Mouse (Mus musculus): ENCODE results near the gene Rrad. TPM values are rescaled to one million over a fixed set of nuclear protein-coding genes. Genes with fewer than 3 reads are reported as not detected.
"Not testable (repeated sequence)": the region's sequence is repeated elsewhere in the genome, so short reads cannot be mapped to it uniquely, and the experiment has no call there.

Gene Rrad
- total RNA-seq (2022) = 1 to 10 TPM; 2.0 to 3.3 (median 2.5) TPM

DNA sequence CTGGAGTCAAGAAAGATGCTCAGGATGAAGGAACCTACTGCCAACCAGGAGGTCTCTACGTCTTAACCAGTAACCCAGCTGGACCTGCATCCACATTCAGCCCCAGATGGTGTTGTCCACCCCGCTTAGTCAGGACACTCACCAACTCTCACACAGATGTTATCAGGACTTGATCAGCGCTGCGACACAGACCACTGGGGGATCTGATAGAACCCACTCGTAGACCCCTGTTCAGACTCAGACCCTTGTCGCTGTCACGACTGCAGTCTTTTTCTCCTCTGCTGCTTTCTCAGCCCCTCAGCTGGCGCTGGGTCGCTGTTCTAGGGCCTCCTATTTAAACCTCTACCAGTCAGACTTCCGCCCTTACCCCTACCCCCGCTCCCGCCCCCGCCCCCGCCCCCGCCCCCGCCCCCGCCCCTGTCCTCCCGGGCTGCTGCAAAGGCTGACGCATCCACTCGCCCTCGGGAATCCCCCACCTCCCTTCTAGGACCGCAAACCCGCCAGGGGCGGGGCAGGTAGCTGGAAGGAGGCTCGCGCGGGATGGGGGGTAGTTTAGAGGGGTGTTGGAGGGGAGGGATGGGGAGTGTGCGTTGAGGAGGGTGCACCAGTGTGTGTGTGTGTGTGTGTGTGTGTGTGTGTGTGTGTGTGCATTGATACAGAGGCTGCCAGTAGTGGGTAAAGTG lies at the start of gene Rrad:
Gene Rrad, minus strand, starts transcription at position 347 of the 683 bp plus-strand sequence.
- peak in 1 of 2 experiments; percentile 11 for DNase-seq (ENCODE audit: low spot score in 2 of 2)

DNA sequence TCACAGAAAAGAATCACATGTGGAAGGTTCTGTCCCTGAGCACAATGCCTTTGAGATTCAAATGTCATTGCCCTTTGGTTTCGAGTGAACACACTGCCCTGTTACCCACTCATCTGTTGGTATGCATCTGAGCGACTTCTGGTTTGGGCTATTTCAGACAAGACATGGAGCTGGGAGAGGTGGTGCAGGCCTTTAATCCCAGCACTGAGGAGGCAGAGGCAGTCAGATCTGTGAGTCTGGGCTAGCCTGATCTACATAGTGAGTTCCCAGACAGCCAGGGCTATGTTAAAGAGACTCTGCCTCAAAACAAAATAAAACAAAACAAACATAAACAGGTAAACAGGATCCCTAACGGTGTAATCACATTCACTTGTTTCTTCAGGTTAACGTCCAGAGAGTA lies 24.5 kb upstream of the Rrad start:
- DNase-seq (ENCODE audit: low spot score in 2 of 2) = no peak

DNA sequence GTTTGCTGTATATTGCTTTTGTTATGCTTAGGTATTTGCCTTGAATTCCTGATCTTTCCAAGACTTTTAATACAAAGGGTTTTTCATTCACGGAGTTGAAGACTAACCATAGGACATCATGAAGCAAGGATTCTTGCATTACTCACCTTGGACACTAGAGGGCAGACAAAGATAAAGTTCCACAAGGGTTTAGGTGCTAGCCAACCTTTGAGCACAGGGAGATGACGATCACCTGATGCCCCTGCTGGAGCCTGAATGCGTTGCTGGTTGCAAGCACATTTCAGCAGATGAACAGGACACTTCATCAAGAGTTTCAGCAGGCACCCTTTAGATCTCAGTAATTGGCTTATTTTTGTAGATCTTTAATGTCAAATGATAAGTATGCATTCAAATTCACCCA lies 23.9 kb upstream of the Rrad start:
- DNase-seq (ENCODE audit: low spot score in 2 of 2) = peak in 1 of 2 experiments; percentile 63

DNA sequence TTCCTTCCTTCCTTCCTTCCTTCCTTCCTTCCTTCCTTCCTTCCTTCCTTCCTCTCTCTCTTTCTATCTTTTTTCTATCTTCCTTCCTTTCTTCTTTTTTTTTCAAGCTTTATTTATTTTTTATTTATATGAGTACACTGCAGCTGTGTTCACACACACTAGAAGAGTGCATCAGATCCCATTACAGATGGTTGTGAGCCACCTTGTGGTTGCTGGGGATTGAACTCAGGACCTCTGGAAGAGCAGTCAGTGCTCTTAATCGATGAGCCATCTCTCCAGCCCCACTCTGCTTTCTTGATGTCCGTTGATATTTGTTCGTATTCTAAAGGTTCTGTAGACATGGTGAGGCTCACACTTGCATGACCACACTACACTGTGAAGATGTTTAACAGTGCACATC lies 13.1 kb upstream of the Rrad start:
- not testable (repeated sequence) for DNase-seq (ENCODE audit: low spot score in 2 of 2)

DNA sequence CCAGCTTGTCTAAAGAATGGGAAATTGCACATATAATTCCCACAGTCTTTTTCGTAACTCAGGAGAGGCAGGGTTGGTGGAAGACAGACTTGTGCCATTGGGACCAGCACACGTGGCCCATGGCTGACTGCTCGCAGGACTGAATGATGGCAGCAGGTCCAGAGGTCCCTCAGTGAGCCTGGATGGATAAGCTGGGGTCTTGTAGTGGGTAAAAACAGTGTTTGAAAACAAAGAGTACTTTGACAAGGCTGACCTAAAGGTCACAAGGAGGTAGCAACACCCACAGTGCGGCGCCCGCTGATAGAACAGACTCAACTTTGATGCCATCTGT lies 11.2 kb upstream of the Rrad start:
- DNase-seq (ENCODE audit: low spot score in 2 of 2) = no peak

DNA sequence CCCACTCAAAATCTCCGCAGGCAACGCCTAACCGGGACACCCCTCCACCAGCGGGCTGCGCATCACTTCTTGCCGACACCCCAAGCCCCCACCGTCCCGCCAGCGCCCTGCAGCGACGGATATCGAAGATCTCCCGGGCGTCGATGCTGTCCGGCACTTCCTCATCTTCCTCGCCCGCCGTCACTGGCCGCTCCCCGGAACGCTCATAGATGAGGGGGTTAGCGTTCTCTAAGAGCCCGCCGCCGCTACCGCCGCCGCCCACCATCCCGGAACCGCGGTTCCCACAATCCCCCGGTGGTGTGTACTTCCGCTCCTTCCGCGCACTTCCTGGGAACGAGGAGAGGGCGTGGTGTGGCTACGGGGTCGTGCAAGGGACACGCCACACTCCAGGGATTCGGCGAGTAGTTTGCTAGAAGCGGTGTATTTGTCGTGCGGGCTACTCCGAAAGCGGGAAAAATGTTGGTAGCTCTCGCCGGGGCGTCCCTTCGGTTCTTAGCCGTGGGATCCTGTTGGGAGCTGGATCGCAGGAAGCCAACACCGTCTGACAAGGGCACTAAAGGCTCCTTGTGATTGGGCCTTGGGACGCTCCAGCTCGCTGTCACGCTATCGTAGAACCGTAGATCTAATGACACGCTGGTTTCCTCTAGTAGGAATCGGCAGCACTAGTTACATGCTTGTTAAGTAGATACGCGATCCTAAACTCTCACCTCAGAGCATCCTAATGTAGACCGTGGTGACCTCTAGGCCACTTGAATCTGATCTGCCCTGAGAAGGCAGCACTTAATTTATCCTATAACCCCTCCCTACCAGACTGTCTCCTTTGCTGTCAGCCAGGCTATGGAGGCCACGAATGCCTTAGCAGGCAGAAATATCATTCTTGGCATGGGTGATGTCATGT lies 10.5 kb upstream of the Rrad start, which contains the start of gene Ciao2b:
Gene Ciao2b, minus strand, starts transcription at position 540 of the 898 bp plus-strand sequence.
- DNase-seq (ENCODE audit: low spot score in 2 of 2) = peak; percentile 86 to 91

DNA sequence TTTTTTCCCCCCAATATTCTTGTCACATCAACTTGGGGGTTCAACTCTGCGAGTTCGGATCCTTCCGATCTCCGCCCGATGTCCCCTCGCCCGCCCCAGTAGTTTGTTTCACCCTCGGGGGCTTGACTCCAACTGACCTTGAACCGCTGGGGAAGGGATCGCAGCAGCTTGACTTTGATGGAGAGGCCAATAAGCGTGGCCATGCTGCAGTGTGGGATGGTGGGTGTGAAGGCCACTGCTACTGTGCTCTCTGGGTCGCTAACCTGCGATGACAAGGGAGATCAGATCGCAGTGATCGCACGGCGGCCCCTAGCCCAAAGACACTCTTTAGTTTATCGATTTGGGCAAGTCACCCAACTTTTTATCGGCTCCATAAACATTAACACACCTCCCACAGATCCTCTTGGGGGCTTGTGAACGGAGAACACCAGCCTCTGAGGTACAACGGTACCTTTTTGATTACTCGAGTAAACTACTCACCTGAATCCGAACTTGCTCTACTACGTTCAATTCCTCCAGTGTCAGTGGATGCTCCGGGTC lies 9.8 kb upstream of the Rrad start:
- no peak for DNase-seq (ENCODE audit: low spot score in 2 of 2)

DNA sequence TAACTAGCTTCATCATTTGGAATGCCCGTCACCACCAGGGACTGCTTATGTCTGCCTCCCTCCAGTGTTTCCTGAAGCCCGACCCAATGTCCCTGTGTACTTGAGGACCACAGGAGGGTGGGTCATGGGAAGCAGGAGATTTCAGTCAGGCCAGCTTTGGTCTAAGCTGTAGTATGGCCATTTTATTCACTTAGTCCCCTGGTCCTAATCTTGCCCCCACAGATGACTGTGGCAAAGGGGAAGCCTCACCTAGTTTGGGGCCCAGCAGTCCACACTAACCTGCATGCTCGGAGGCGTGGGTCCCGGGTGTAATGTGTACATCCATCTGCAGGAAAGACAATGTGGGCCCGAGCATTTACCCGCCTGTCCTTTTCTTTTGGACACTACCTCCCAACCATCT lies 9.1 kb upstream of the Rrad start:
- no peak for DNase-seq (ENCODE audit: low spot score in 2 of 2)

DNA sequence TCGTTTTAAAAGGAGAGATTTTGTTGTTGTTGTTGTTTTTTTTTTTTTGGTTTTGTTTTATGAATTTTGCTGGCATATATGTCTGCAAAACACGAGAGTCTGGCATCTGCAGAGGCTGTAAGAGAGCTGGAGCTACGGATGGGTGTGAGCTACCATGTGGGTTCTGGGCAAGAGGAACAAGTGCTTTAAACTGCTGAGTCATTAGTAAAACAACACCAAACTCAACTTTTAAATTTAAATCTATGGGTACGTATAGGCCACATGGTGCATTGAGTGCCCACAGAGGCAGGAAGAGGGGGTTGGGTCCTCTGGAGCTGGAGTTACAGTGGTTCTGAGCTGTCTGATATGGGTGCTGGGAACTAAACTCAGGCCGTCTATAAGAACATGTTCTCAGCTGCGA lies 6.9 kb upstream of the Rrad start:
- no peak for DNase-seq (ENCODE audit: low spot score in 2 of 2)

DNA sequence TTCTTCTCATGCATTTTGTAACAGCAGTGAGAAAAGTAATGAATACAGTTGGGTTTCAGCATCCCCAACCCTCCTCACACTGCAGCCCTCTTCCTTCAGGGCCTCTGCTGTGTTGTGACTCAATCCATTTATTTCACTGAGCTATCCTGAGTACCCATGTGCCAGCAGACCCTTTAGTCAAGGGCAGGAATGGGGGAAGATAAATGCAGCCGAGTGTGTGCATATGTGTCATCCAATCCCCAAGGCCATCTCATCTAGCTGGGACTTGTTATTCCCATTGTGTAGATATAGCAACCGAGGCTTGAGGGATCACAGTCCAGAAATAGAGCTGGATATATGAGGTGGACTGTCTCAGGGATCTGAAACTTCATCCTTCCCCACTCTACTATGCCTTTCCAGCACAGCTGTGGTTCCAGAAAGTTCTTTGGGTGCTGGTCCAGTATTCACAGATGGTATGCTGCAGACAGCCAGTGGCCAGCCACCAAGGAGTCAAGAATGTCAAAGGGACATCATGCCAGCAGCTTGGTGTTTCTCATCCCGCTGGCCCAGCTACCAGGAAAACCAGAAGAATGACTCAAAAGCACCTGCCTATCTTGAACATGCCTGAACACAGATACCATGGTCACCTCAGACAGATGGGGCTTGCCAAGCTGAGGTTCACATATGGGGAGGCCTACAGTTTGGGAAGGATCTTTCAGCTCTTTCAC lies 4.0 kb upstream of the Rrad start:
- DNase-seq (ENCODE audit: low spot score in 2 of 2) = no peak

DNA sequence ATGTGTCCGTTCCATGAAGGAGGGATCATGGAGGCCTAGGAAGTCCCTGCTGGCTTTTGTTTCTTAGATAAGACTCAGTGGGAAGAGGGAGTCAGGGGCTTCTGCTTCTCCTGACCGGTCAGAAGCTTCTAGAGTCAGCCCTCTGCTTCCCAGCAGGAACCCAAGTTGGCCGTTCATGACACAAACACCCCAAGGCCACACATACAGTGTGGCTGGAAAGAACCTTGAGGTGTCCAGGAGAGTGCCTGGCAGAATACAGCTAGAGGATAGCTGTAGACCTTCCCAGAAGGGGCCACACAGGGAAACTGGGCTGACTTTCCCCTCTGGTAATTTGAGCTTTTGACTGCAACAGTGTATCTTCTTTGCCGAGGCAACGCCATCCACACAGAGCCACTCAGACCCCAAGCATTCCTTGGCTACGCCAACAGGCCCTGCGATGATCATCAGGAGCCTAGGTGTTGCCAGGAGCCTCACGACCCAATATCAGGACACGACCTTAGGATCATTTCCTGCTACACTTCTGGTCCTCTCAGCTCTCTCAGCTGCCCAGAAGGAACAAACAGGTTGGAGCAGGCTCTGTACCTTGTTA lies 2.1 kb upstream of the Rrad start:
- DNase-seq (ENCODE audit: low spot score in 2 of 2) = peak in 1 of 2 experiments; percentile 3

DNA sequence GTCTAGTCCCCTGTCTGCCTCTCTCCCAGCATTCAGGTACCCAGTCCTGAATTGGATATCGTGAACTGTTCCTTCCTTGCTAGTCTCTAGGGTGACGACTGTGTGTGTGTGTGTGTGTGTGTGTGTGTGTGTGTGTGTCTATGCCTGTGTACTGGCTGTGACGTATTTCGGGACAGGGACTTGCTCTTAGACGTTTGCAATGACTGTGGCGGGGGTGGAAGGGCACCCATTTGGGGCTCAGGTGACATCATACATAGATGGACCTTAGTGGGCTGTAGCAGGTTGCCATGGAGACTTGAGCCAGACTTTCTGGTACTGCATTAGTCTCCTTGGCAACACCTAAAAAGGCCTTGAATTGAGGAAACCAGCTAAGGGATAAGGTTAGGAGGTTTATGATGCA lies 1.4 kb upstream of the Rrad start:
- peak in 1 of 2 experiments; percentile 71 for DNase-seq (ENCODE audit: low spot score in 2 of 2)

DNA sequence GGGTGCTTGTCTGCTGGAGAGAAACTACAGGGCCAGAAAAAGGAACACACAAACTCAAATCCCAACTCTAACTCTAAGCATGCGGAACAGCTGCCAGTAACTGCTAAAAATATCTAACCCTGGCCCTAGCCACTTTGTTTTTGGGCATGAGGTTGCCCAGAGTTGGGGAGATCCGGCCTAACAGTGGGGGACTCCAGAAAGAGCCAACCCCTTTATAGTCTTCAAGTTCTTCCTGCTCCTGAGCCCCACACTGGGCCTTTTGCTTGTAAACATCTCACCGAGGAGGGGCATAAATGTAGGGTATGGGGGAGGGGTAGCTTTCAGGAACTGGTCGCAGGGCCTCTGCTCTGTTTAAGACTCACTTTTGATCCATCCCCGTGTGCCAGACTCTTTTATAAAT lies 848 bp upstream of the Rrad start:
- peak in 1 of 2 experiments; percentile 6 for DNase-seq (ENCODE audit: low spot score in 2 of 2)

DNA sequence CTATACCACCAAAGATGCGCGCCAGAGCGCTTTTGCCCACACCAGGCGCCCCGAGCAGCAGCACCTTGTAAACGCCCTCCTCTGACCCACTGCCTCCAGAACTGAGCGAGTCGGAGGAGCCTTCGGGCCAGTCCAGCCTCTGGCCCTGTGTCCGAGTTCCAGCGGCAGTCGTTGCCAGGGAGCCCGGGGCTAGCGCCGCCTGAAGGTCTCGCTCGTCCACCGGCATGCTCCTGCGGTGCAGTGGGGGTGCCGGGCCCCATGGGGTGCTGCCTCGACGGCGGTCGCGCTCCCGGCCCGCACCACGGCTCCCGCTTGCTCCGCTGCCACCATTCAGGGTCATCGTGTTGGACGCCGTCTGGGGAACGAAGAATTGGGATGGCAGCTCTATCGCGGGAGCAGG lies 553 bp downstream of the Rrad start:
- peak in 1 of 2 experiments; percentile 10 for DNase-seq (ENCODE audit: low spot score in 2 of 2)

DNA sequence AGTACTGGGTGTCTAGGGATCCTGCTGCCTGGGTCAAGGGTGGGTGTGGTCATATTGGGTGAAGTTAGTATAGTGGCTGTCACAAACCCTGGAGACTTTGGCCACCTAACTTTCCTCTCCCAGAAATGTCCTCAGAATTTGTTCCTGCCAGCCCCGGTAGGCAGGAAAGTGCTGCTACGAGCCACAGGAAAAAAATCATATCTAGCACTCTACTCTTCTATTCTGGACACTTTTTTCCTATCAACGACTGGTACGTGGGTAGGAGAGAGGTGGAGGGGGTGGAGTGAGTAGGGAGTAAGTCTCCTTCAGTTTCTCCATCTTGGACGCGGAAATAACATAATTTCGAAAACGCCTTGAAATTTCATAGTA lies 1.0 kb downstream of the Rrad start:
- DNase-seq (ENCODE audit: low spot score in 2 of 2) = no peak

DNA sequence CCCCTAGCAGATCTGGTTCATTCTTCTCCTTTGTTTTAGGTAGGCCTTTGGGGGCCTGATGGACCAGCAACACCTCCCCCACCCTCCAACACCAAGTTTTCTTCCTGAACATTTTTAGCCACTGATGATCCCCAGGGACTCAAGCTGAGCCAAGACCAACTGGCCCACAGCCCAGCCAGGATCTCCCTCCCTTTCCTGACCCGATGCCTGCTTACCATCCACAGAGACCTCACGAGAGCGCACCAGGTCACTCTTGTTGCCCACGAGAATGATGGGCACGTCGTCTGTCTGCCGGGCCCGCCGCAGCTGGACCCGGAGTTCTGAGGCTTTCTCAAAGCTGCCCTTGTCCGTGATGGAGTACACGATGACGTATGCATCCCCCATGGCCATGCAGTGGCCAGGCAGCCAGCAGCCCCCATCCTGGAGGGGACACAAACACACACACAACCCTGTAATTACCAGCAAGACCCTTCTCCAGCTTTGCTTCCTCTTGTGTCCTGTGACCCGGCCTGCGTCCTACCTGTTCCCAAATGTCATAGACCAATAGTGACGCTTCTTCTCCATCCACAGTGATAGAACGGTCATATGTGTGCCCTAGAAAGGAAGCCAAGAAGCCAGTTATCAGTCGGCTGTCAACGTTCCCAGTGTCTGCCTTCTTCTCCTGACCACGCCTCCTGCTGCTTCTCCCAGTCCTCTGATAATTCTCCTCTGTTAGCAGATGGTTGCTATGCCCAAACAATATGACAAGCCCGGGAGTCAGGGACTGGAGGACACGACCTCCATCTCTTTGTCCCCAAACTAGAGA lies 1.6 kb downstream of the Rrad start:
- DNase-seq (ENCODE audit: low spot score in 2 of 2) = peak in 1 of 2 experiments; percentile 7

DNA sequence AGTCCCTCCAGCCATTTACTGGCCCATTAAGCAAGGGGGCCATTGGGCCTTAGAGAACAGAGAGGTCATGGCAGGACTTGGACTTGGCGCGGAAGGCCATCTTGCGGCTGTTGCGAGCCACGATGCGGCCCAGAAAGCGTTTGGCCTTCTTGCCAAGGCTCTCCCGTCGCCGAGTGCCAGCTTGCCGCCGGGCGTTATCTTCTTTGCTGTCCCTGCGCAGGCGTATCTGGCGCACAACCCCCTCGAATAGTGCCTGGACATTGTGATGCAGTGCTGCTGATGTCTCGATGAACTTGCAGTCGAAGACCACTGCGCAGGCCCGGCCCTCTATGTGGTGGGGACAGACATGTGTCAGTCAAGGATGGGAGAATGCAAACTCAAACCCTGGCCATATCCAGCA lies 2.7 kb downstream of the Rrad start:
- DNase-seq (ENCODE audit: low spot score in 2 of 2) = no peak

DNA sequence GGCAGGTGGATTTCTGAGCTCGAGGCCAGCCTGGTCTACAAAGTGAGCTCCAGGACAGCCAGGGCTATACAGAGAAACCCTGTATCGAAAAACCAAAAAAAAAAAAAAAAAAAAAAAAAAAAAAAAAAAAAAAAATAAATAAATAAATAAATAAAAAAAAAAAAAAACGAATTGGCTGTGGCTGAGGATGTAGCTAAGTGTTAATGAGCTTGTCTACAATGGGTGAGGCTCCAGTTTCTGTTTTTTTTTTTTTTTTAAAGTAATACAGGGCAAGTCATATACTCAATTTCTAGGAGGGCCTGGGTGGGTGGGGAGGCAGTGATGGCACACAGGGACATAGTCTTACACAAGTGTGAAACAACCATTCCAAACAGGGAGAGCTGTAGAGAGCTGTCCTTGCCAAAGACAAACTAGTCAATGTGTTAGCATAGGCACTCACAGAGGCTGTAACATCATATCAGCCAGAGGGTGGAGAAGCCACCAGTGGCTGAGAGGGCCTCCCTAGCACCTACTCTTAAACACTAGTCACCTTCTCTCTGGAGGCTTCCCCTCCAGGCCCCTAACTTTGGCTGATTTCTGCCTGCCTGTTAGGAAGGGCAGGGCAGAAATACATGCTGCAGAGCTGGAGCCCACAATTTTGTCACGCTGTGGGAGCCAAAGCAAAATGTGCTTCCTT lies 3.9 kb downstream of the Rrad start:
- DNase-seq (ENCODE audit: low spot score in 2 of 2) = no peak

DNA sequence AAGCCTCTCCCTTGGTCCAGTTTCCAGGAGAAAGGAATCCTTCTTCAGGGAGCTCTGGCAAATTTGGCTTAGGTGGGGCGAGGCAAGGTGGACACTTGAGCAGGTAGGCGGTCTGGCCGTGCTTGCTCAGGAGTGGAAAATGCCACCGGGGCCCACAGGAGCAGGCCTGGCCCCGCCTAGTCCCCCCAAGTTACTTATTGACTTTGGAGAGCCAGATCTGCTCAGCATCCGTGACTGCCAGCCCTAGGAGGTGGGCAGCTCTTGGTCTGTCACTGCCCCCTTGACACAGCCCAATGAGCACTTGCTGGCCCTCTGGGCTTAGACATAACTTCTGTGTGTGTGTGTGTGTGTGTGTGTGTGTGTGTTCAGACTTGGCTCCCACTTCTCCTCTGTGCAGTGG lies 7.0 kb downstream of the Rrad start, which contains the start of gene Cdh16:
Gene Cdh16, minus strand, starts transcription at position 236 of the 400 bp plus-strand sequence.
- no peak for DNase-seq (ENCODE audit: low spot score in 2 of 2)

DNA sequence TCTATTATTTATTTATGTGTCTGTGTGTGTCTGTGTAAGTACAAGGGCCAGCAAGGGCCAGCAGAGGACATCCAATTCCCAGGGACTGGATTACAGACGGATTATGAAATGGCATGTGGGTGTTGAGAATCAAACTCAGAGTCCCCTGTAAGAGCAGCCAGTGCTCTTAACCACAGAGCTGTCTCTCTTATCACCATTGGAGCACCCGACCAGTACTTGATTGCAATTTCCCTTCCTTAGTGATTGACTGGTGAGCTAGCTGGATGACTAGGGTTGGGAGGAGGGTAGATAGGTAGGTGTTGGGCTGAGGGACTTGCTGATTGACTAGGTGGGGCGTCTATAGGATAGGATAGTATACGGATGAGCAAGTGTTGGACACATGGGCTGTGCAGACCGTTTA lies 10.4 kb downstream of the Rrad start:
- no peak for DNase-seq (ENCODE audit: low spot score in 2 of 2)

Measured in left cerebral cortex, adult 8-10 months (tissue).